Mouse (Mus musculus) embryo, embryonic 10 days (tissue): ENCODE measurements around the gene Epha8.
A peak's percentile ranks its signal among the peaks of the same experiment; 100 is the strongest.

Experiments
- DNase-seq: peaks from one replicate; pipeline ENCODE4 v3.0.0-alpha.2; 2015; ENCODE audit warnings: low spot score

Gene Epha8

GRCm38 (mm10) chr4:136954562-136954961 is 2.1 kb downstream of the Epha8 start:
- no peak for DNase-seq

- no peak for DNase-seq
These were observed 7.2 kb downstream of the Epha8 start for GRCm38 (mm10) chr4:136949266-136949989.

- DNase-seq = peak; percentile 57
These were observed 11.2 kb downstream of the Epha8 start for GRCm38 (mm10) chr4:136945397-136945796.

- DNase-seq = no peak
These were observed 11.9 kb downstream of the Epha8 start for GRCm38 (mm10) chr4:136944558-136945350.

- peak; percentile 51 for DNase-seq
These were observed 13.4 kb downstream of the Epha8 start for GRCm38 (mm10) chr4:136943175-136943574.

- no peak for DNase-seq
These were observed 13.9 kb downstream of the Epha8 start for GRCm38 (mm10) chr4:136942761-136943160.

- DNase-seq = no peak
These were observed 18.7 kb downstream of the Epha8 start for GRCm38 (mm10) chr4:136937935-136938334.

GRCm38 (mm10) chr4:136937344-136937743 is 19.3 kb downstream of the Epha8 start:
- no peak for DNase-seq

- DNase-seq = no peak
These were observed 21.6 kb downstream of the Epha8 start for GRCm38 (mm10) chr4:136934746-136935613.

GRCm38 (mm10) chr4:136930474-136930873 is 26.1 kb downstream of the Epha8 start:
- no peak for DNase-seq

GRCm38 (mm10) chr4:136928928-136929327 is 27.7 kb downstream of the Epha8 start:
- DNase-seq = peak; percentile 84

GRCm38 (mm10) chr4:136925804-136926203 is 30.8 kb downstream of the Epha8 start:
- DNase-seq = no peak

GRCm38 (mm10) chr4:136924529-136924928 is 32.1 kb downstream of the Epha8 start:
- peak; percentile 85 for DNase-seq

- DNase-seq = no peak
These were observed 37.1 kb downstream of the Epha8 start for GRCm38 (mm10) chr4:136919526-136919925.

- no peak for DNase-seq
These were observed 37.8 kb downstream of the Epha8 start for GRCm38 (mm10) chr4:136918834-136919233.

GRCm38 (mm10) chr4:136917165-136917524 is 39.5 kb downstream of the Epha8 start:
- no peak for DNase-seq

- no peak for DNase-seq
These were observed 40.1 kb downstream of the Epha8 start for GRCm38 (mm10) chr4:136916359-136917164.

- no peak for DNase-seq
These were observed 43.8 kb downstream of the Epha8 start for GRCm38 (mm10) chr4:136912841-136913240.

GRCm38 (mm10) chr4:136911804-136912203 is 44.8 kb downstream of the Epha8 start:
- DNase-seq = no peak

- DNase-seq = peak; percentile 41
These were observed 45.4 kb downstream of the Epha8 start for GRCm38 (mm10) chr4:136911211-136911646.

GRCm38 (mm10) chr4:136907809-136908208 is 48.8 kb downstream of the Epha8 start:
- DNase-seq = no peak
